Mouse (Mus musculus) spleen, adult 2 months (tissue): Measurements from ENCODE around the gene Tmem131. TPM values are rescaled to one million over a fixed set of nuclear protein-coding genes. Genes with fewer than 3 reads are reported as not detected.

Experiments
- DNase-seq, 2 experiments: peaks; one replicate each; pipeline versions ENCODE4 v3.0.0 to v3.0.0-alpha.2; 2012 to 2021; ENCODE audit warnings: low spot score in 2 of 2, low read depth in 1 of 2
- H3K27ac ChIP-seq: fragments of 200-500 bp; 2 replicates; pipeline ENCODE4 v1.5.1; 2012; ENCODE audit warnings: low read length, inconsistent platforms; ENCODE audit not compliant: insufficient read depth
- H3K27me3 ChIP-seq: fragments of 200-500 bp; 2 replicates; pipeline ENCODE4 v1.6.1; 2012; ENCODE audit warnings: mild to moderate bottlenecking, moderate library complexity, low read length, inconsistent platforms; ENCODE audit not compliant: control insufficient read depth, insufficient read depth
- H3K36me3 ChIP-seq: fragments of 200-500 bp; 2 replicates; pipeline ENCODE4 v1.6.1; 2012; ENCODE audit warnings: mild to moderate bottlenecking, low read length, inconsistent platforms; ENCODE audit not compliant: control insufficient read depth, insufficient read depth
- H3K4me1 ChIP-seq: fragments of 200-500 bp; 2 replicates; pipeline ENCODE4 v1.6.1; 2011; ENCODE audit warnings: inconsistent platforms; ENCODE audit not compliant: control insufficient read depth, insufficient read depth, insufficient read length
- H3K4me3 ChIP-seq: fragments of 200-500 bp; 2 replicates; pipeline ENCODE4 v1.5.1; 2011; ENCODE audit warnings: mild to moderate bottlenecking, inconsistent platforms; ENCODE audit not compliant: insufficient read depth, insufficient read length; ENCODE audit errors: extremely low read depth
- CTCF ChIP-seq: fragments of 200-500 bp; IDR thresholded peaks from 2 replicates; pipeline ENCODE4 v1.5.1; 2011; ENCODE audit warnings: mild to moderate bottlenecking, inconsistent platforms; ENCODE audit not compliant: insufficient read depth, insufficient read length, insufficient replicate concordance; ENCODE audit errors: extremely low read depth
- POLR2A ChIP-seq: fragments of 200-500 bp; IDR thresholded peaks from 2 replicates; pipeline ENCODE4 v1.6.1; 2011; ENCODE audit warnings: low read depth, low read length, inconsistent platforms
- WGBS: fragments of 180-500 bp; shearing (Covaris S2); methylation state at CpG from one replicate; pipeline ENCODE4 v1.1.7; 2018; 5-methylcytosine and 5-hydroxymethylcytosine counted together
- polyA plus RNA-seq: library from polyadenylated mRNA; depleted of rRNA; stranded (reverse); fragments of >200 nt; gene quantifications from 2 replicates; pipeline ENCODE4 v1.2.3, GENCODE M21; 2012

The Tmem131 gene
- polyA plus RNA-seq, 1 experiment, result 23.7 TPM

DNA sequence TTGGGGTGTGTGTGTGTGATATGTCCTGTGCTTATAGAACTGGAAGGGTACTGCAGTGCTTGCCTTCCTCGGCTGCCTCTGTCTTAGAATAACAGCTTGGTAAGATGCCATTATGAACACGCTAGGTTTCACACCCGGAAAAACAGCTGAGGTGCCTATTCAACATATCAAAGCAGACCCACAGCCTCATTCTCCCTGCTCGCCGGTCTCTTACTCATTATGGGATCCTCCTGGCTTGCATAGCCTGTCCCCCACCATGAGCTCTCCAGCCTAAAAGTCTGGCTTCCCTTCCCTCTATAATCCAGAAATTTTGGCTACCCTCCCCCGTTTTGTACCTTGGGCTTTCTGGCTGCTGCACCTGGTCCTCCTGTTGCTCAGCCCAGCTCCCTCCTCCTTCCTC is 40.9 kb upstream of the Tmem131 start:
- H3K27ac ChIP-seq, result no peak overlapping the region
- H3K27me3 ChIP-seq, result no peaks in the 10 kb centered on the region
- H3K4me3 ChIP-seq, result no peak overlapping the region
- no peaks in the 10 kb centered on the region for H3K36me3 ChIP-seq
- WGBS, result 86% methylated on average over 6 of the region's 6 CpGs
- TF ChIP-seq CTCF (no peak), POLR2A (no peak)
- peaks cover 14% of the 10 kb centered on the region for H3K4me1 ChIP-seq
- no peak for DNase-seq

DNA sequence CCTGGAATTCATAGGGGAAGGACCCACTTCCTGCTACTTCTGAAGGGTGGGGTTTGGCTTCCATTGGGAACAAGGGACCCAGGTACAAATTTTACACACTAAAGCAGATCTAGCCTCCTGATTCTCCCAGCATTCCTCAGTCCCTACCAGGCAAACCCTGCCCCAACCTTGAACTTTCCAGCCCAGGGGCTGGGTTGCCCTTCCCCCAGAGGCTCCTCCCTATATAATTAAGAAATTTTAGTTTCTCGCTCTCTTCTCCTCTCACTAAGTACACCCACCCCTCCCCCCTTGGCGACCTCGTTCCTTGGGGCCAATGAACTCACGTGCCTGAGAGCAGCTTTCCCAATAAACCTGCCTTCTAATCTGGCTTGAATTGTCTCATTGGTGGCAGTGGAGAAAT is 40.3 kb upstream of the Tmem131 start:
- WGBS, result 86% methylated on average over 4 of the region's 4 CpGs
- TF ChIP-seq POLR2A (no peak), CTCF (no peak)

DNA sequence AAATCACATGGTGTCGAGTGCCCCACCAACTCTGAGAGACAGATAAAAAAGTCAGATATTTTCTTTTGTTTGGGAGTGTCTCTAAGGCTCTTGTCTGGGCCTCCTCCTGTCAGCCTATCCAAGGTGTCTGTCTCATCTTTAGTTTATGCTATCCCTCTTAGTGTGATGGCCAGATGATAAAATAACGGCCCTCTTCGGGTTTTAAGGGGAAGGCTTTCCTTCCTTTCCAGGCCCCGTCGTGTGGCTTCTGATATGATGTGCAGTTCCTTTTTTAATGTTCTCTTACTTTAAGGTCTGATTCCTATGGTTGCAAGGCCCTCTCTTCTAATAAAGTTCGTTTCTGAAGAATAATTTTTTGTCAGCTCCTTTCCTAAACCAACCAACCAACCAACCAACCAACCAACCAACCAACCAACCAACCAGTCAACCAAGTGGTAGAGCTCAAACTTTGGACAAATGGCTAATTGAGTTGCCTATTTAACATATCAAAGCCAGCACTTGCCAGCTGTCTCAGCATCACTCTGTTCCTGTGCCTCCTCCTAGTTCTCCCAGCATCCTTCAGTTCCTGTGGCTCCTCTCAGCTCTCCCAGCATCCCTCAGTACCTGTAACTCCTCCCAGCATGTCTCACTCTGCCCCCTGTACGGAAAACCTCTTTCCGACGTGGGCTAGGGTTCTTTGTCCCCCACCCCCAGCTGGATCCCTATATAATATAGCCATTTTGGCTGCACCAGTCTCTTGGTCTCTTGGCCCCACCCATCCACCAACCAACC is 38.9 kb upstream of the Tmem131 start:
- Histone ChIP-seq H3K4me3 (no peak overlapping the region), H3K27ac (no peak overlapping the region), H3K4me1 (peaks cover 6% of the 10 kb centered on the region; the same call in 1 of the 2 replicates), H3K27me3 (no peaks in the 10 kb centered on the region), H3K36me3 (no peaks in the 10 kb centered on the region)
- no peak for TF ChIP-seq CTCF
- no peak for TF ChIP-seq POLR2A
- WGBS, result 58% methylated on average over 9 of the region's 9 CpGs
- no peak for DNase-seq

More for the DNA sequence above, 40.3 kb upstream of the Tmem131 start:
- Histone ChIP-seq H3K36me3 (no peaks in the 10 kb centered on the region), H3K27me3 (no peaks in the 10 kb centered on the region), H3K4me1 (peaks cover 14% of the 10 kb centered on the region), H3K27ac (no peak overlapping the region), H3K4me3 (no peak overlapping the region)
- DNase-seq, result no peak

DNA sequence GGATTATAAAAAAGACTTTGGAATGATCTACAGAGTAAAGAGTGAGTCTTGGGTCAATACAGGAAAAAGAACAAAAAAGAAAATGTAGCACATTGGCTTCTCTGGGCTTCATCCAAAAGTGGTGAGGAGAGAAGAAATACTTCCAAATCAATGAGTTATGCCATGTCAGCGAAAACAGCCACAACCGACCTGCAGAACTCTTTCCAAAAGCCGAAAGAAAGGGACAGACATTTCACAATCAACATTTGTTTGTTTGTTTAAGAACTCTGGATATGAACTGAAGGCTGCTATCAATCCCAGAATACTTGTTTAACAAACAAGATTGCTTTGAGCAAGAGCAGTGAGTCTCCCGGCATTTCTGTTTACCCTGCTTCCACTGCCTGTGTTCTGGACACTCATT is 33.3 kb upstream of the Tmem131 start:
- Histone ChIP-seq H3K4me3 (no peak overlapping the region), H3K27ac (no peak overlapping the region), H3K4me1 (no peaks in the 10 kb centered on the region), H3K27me3 (no peaks in the 10 kb centered on the region), H3K36me3 (no peaks in the 10 kb centered on the region)
- no peak for DNase-seq
- WGBS, result 85% methylated on average over 4 of the region's 4 CpGs
- no peak for TF ChIP-seq CTCF
- no peak for TF ChIP-seq POLR2A

DNA sequence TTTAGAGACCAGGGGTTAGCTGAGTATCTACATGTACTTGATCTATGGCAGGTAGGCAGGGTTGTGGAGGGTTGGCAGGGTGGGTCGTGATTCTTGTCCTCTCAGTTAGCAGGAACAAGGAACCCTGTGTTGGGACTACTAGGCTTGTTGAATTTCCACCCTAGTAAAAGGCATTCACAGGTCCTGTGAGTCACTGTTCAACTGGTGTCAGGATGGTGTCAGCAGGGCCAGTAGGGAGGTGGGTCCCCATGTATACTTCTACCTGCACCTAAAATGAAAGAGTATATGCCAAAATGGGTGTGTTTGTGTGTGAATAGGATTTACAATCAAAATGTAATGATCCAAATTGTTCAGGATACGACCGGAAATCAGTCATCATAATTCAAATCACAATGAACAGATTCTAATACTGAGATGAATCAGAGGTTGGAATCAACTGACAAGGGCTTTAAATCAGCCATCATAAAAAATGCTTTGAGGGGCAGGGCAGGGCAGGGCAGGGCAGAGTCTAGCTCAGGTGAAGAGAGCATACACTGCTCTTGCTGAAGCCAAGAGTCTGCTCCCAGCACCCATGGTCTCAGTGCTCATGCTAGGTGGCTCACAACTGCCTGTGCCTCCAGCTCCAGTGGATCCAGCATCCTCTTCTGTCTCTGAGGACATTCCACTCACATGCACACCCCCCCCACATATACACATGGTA is 27.6 kb upstream of the Tmem131 start:
- 91% methylated on average over 3 of the region's 3 CpGs for WGBS
- Histone ChIP-seq H3K27me3 (no peaks in the 10 kb centered on the region), H3K4me3 (no peak overlapping the region), H3K36me3 (no peaks in the 10 kb centered on the region), H3K27ac (no peak overlapping the region), H3K4me1 (no peaks in the 10 kb centered on the region)
- TF ChIP-seq CTCF, result no peak
- no peak for TF ChIP-seq POLR2A
- DNase-seq, result no peak

DNA sequence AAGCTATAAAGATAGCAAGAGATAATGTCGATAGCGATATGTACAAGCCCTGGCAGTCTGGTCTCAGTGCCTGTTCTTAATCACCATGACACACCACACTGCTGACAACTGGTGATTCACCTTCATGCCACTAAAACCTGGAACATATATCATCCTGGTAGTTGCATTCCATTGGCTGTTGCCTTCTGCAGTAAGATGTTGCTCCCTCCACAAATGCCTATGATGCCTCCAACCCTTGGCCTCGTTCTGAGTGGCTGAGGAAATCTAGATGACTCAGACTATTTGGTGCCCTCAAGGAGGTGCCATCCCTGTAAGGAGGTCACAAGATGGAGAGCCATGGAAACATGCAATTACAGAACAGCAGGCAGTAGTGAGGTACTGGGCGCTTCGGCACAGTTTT is 22.4 kb upstream of the Tmem131 start:
- H3K36me3 ChIP-seq, result no peaks in the 10 kb centered on the region
- 95% methylated on average over 5 of the region's 5 CpGs for WGBS
- DNase-seq, result no peak
- TF ChIP-seq POLR2A, result no peak
- TF ChIP-seq CTCF, result no peak
- no peaks in the 10 kb centered on the region for H3K27me3 ChIP-seq
- no peak overlapping the region for H3K27ac ChIP-seq
- H3K4me1 ChIP-seq, result no peaks in the 10 kb centered on the region; the same call in 1 of the 2 replicates
- H3K4me3 ChIP-seq, result no peak overlapping the region

DNA sequence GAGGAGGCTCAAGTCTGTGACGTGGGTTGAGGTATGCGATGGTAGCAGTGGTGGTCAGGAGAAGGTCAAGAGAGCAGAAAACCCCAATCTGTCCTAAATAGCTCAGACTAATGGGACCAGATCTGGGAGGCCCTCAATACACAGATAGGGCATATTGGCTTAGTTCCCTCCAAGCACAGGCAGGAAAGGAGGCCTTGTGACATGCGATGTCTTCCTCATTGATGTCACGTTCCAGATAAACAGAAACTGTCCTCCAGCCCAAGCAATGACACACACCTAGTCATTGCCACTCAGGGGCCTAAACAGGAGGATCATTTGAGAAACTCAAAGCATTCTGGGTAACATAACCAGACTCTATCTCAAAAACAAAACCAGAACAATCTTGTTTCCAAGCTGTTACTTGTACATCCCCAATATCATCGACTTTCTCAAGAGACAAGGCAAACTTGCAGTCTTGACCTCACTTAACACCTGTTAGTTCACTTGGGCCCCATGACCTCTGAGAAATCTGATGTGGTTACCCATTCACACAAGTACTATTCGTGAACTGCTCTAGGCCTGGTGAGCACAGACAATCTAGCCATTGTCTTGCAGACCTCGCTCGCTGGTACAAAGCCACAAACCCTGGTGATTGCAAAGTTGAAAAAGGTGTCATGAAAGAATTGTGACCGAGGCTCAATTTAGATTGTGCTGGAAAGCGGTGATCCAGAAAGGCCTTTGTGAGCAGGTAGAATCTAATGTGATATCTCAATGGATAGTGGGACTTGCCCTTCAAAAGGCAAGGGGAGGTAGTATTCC is 19.1 kb upstream of the Tmem131 start:
- Histone ChIP-seq H3K4me1 (peaks cover 7% of the 10 kb centered on the region; the same call in 1 of the 2 replicates), H3K36me3 (no peaks in the 10 kb centered on the region), H3K27me3 (no peaks in the 10 kb centered on the region), H3K4me3 (no peak overlapping the region), H3K27ac (peak overlapping the region; percentile 11; the same call in 1 of the 2 replicates)
- TF ChIP-seq CTCF (no peak), POLR2A (no peak)
- 75% methylated on average over 10 of the region's 10 CpGs for WGBS
- DNase-seq, result no peak
